Mouse (Mus musculus): ENCODE measurements around the gene Cdk5r1.
"Not testable (repeated sequence)": the region's sequence is repeated elsewhere in the genome, so short reads cannot be mapped to it uniquely, and the experiment has no call there.

The Cdk5r1 gene

DNA sequence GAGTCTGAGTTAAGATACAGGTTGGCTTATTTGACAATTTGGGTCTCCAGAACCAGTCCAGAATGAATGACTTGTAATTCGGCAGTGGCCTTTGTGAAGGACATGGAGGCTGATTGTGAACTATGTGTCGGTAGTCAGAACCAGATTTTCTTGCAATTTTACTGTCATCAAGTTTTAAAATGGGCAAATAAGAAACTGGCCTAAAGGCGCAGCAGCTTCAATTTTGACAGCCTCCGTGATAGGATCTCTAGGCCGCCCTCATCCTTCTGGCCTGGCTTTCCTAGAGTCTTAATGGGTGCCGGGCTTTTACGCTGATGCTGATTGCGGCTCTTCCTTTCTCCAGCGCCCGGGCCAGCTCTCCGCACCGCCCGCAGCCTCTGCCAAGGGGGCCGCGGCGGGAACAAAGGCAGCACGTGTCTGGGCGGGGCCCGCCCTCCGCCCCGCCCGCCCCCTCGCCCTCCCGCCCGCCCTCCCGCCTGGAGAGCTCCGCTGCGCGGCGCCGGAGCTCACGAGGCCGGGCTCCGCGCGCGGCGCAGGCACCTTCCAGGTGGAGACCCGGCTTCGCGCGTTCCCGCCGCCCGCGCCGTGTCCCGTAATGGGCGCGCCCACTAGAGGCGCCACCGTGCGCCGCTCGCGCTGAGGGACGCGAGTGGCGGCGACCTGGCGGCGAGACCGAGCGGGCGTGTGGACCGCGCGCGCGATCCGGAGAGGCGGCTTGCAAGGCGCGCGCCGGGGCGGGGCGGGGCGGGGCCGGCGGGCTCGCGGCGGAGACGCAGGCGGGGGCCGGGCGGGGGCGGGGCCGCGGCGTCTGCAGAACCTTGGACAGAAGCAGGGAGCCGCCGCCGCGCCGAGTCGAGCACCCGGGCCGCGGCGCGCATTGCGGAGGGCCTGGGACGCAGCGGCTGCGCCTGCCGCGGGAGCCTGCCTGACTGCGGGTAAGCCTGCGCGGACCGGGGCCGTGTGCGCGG lies at the start of gene Cdk5r1:
TSS of gene Cdk5r1 (plus strand) at position 802 of the 968 bp plus-strand sequence.
- peak; percentile 77 for DNase-seq (ENCODE audit: low spot score)

DNA sequence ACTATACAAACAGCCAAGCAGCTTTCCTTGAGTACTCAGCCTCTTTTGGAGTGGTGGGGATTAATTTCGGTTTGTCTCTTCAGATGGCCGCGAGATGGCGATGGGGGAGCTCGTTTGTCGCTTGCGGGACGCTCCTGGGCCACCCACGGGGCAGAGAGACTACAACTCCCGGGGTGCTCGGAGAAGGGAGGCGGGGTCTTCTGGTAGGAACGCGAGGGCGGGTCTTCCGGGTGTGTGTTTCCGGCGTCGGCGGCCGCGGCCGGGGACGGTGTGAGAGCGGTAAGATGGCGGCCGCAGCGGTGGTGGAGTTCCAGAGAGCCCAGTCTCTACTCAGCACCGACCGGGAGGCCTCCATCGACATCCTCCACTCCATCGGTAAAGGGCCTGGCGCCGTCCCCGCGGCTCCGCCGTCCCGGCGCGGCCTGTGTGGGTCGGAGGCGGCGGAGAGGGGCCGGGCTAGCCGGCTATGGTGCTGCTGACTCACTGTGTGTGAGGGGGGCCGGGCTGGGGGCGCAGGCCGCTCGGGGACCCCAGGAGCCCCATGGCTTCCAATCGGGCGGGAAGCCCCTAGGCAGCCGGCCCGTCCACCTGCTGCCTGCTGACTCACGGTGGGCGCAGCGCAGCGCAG lies 48.3 kb upstream of the Cdk5r1 start, which contains the start of gene Psmd11:
TSS of gene Psmd11 (plus strand) at position 235 of the 628 bp plus-strand sequence.
- peak; percentile 93 for DNase-seq (ENCODE audit: low spot score)

- peak; percentile 9 for DNase-seq (ENCODE audit: low spot score)
Measured at GRCm38 (mm10) chr11:80429009-80429475, 47.8 kb upstream of the Cdk5r1 start.

- DNase-seq (ENCODE audit: low spot score): no peak
Measured at GRCm38 (mm10) chr11:80429500-80430166, 47.2 kb upstream of the Cdk5r1 start.

- no peak for DNase-seq (ENCODE audit: low spot score)
Measured at GRCm38 (mm10) chr11:80430366-80430910, 46.4 kb upstream of the Cdk5r1 start.

DNA sequence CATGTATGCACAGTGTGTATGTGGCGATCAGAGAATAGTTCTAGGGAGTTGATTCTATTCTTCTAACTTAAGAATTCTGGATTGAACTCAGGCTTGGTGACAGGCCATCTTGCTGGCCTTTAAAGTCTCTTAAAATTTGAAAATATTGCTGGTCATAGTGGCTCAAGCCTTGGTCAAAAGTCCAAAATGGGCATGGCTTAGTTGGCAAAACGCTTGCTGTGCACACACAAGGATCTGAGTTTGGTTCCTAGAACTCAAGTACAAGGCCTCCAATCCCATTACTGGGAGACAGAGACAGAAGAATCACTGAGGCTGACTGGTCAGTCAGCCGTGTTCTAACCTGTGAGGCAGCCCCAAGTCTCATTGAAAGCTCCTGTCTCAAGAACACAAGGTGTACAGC lies 29.9 kb upstream of the Cdk5r1 start:
- DNase-seq (ENCODE audit: low spot score): no peak

DNA sequence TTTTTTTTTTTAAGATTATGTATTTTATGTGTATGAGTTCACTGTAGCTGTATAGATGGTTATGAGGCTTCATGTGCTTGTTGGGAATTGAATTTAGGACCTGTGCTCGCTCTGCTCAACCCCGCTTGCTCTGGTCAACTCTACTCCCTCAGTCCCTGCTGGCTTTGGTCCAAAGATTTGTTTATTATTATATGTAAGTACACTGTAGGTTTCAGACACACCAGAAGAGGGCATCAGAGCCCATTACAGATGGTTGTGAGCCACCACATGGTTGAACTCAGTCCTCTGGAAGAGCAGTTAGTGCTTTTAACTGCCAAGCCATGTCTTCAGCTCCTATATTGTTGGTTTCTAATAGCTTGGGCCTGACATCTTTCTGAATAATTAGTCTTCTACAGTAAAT lies 27.0 kb upstream of the Cdk5r1 start:
- no peak for DNase-seq (ENCODE audit: low spot score)

DNA sequence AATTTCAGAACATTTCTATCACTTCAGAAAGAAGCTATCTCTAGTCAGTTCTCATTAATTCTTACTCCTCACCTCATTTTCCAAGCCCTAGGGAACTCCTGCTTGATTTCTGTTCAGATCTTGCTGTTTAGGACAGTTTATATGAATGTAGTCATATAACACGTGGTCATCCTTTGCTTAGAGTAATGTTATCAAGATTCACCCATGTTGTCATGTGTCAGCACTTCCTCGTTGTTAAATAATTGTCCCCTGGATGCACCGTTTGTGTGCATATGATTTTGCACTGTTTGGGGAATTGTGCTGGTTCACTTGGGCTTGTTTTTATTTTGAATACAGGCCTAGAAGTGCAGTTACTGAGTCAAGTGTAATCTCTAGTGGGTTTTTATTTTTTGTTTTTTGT lies 24.6 kb upstream of the Cdk5r1 start:
- DNase-seq (ENCODE audit: low spot score): no peak

GRCm38 (mm10) chr11:80453198-80453597 lies 23.6 kb upstream of the Cdk5r1 start:
- DNase-seq (ENCODE audit: low spot score): no peak

GRCm38 (mm10) chr11:80463605-80464130 lies 13.2 kb upstream of the Cdk5r1 start:
- DNase-seq (ENCODE audit: low spot score): not testable (repeated sequence)

DNA sequence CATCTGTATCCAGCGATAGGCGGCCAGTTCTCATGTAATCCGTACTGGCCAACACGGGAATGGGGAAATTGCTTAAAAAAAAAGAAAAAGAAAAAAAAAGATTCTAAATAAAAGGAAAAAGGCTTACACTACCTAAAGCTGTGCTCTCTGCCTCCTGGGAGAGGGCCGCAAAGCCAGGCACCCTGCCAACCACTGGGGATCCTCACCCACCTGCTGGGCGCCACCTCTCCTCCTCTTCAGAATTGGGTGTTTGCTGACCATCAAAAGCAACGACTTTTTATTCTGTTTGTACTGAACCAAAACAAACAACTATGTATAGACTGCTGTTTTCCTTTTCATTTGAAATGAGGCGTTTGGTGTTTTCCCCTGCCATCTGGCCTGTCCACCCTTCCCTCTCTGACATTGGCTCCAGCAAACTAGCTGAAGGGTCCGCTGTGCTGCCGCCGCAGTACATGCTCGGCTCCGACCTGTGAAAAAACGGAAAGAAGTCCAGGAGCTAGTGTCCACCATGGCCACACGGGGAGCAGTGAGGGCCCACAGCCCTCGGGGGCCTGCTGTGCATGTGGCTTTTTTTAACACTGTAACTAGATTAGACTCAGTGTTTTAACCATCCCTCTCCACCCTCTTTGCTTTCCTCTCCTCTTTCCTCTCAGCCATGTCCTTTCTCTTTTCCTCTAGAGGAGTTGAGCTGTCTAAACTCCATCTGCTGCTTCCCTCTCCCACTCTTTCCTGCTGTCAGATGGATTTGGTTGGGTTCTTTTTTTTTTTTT lies 4.8 kb upstream of the Cdk5r1 start:
- DNase-seq (ENCODE audit: low spot score): no peak

- no peak for DNase-seq (ENCODE audit: low spot score)
Measured at GRCm38 (mm10) chr11:80474175-80474691, 2.6 kb upstream of the Cdk5r1 start.

GRCm38 (mm10) chr11:80474846-80475245 lies 2.0 kb upstream of the Cdk5r1 start:
- no peak for DNase-seq (ENCODE audit: low spot score)

GRCm38 (mm10) chr11:80475544-80475943 lies 1.3 kb upstream of the Cdk5r1 start:
- no peak for DNase-seq (ENCODE audit: low spot score)

DNA sequence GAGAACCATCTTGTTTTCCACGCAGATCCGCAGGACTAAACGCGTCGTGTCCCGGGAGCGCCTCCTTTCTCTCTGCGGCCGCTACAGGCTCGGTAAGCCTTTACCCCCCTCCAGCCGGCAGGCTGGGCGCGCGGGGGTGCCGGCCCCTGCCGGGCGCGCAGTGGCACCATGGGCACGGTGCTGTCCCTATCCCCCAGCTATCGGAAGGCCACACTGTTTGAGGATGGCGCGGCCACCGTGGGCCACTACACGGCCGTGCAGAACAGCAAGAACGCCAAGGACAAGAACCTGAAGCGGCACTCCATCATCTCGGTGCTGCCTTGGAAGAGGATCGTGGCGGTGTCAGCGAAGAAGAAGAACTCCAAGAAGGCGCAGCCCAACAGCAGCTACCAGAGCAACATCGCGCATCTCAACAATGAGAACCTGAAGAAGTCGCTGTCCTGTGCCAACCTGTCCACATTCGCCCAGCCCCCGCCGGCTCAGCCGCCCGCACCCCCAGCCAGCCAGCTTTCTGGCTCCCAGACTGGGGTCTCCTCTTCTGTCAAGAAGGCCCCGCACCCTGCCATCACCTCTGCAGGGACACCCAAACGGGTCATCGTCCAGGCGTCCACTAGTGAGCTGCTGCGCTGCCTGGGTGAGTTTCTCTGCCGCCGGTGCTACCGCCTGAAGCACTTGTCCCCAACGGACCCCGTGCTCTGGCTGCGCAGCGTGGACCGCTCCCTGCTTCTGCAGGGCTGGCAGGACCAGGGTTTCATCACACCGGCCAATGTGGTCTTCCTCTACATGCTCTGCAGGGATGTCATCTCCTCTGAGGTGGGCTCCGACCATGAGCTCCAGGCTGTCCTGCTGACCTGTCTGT lies 747 bp downstream of the Cdk5r1 start:
- no peak for DNase-seq (ENCODE audit: low spot score)

- DNase-seq (ENCODE audit: low spot score): no peak
Measured at GRCm38 (mm10) chr11:80478694-80479412, 2.0 kb downstream of the Cdk5r1 start.

GRCm38 (mm10) chr11:80479425-80479824 lies 2.6 kb downstream of the Cdk5r1 start:
- no peak for DNase-seq (ENCODE audit: low spot score)

DNA sequence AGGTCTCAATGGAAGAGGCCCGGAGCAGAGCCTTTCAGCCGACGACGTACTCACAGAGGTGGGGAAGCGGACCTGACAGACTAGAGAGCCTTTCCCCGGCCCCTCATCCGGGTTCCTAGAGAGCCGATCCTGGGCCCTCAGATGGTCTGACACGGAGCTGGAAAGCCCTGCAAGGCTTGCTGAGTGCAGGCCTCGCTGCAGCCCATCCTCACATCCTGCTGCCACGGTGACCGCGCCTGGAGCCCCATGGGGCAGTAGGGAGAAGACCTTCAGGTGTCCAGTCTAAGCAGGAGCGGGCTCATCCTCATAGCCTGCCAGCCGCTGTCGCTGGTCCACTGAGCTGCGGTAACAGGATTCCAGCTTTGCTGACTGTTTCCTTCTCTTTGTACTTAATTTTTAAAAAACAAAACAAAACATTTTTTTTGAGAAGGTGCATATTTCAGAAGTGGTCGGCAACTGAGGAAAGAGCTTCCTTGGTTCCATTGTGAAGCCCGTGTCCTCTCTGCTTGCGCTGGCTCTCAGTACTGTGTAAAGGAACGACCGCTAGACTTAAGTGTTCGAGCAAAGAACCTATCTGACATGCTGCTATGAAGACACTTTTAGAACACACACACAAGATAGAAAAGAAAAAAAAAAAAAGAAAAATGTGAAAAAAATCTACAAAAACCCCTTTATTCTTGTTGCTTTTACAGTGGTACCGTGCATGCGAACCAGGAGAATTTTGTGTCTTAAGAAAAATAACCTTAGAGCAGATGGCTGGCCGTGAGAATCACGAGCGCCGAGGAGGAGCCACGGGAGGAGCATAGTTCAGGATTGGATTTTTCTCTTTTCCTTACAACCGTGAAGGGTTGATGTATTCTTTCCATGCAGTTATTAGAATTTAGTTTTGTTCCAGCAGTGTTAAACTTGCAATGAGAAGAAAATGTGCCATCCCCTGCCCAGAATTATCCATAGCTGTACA lies 3.4 kb downstream of the Cdk5r1 start:
- DNase-seq (ENCODE audit: low spot score): no peak

Measured in ovary, adult 18-20 months (tissue).